Mouse (Mus musculus): ENCODE measurements around the gene Sbno2. TPM values are rescaled to one million over a fixed set of nuclear protein-coding genes. Genes with fewer than 3 reads are reported as not detected.
"Not testable (repeated sequence)": the region's sequence is repeated elsewhere in the genome, so short reads cannot be mapped to it uniquely, and the experiment has no call there.

The Sbno2 gene
- polyA plus RNA-seq, 1 experiment from 2014 or later: 13.2 TPM

GRCm38 (mm10) chr10:80056506-80056905 lies 48.9 kb downstream of the Sbno2 start:
- Histone ChIP-seq H3K4me3 (ENCODE audit: low read depth, low read length) (no peak overlapping the region), H3K36me3 (ENCODE audit: control insufficient read depth, insufficient read depth, low read length) (peaks cover 34% of the 10 kb centered on the region), H3K9me3 (ENCODE audit: control insufficient read depth, low read depth, low read length) (no peaks in the 10 kb centered on the region), H3K9ac (replicated peaks; ENCODE audit: low read depth, low read length) (no peak overlapping the region), H3K27ac (ENCODE audit: low read length) (no peak overlapping the region), H3K4me2 (replicated peaks; ENCODE audit: low read depth, low read length) (no peak overlapping the region), H3K4me1 (ENCODE audit: control insufficient read depth, insufficient read depth, low read length) (peaks cover 24% of the 10 kb centered on the region; the same call in 1 of the 2 replicates), H3K27me3 (ENCODE audit: control insufficient read depth, insufficient read depth, low read length) (no peaks in the 10 kb centered on the region)
- ATAC-seq (ENCODE audit: insufficient number of reproducible peaks, insufficient read depth, low FRiP score, low read depth): no peak
- WGBS: 92% methylated on average over 4 of the region's 4 CpGs

- Histone ChIP-seq H3K9me3 (ENCODE audit: control insufficient read depth, low read depth, low read length) (no peaks in the 10 kb centered on the region), H3K9ac (replicated peaks; ENCODE audit: low read depth, low read length) (no peak overlapping the region), H3K36me3 (ENCODE audit: control insufficient read depth, insufficient read depth, low read length) (peaks cover 31% of the 10 kb centered on the region), H3K4me3 (ENCODE audit: low read depth, low read length) (no peak overlapping the region), H3K27me3 (ENCODE audit: control insufficient read depth, insufficient read depth, low read length) (no peaks in the 10 kb centered on the region), H3K4me1 (ENCODE audit: control insufficient read depth, insufficient read depth, low read length) (peaks cover 25% of the 10 kb centered on the region; the same call in 1 of the 2 replicates), H3K4me2 (replicated peaks; ENCODE audit: low read depth, low read length) (no peak overlapping the region; the same call in 1 of the 2 replicates), H3K27ac (ENCODE audit: low read length) (no peak overlapping the region)
- 78% methylated on average over 9 of the region's 10 CpGs for WGBS
- ATAC-seq (ENCODE audit: insufficient number of reproducible peaks, insufficient read depth, low FRiP score, low read depth): no peak
Observed at GRCm38 (mm10) chr10:80055891-80056290, 49.5 kb downstream of the Sbno2 start.

GRCm38 (mm10) chr10:80055364-80055763 lies 50.0 kb downstream of the Sbno2 start:
- WGBS: 76% methylated on average over 5 of the region's 5 CpGs
- H3K4me2 ChIP-seq (replicated peaks; ENCODE audit: low read depth, low read length): peak overlapping the region; percentile 82
- H3K27ac ChIP-seq (ENCODE audit: low read length): no peak overlapping the region
- no peak for ATAC-seq (ENCODE audit: insufficient number of reproducible peaks, insufficient read depth, low FRiP score, low read depth)
- H3K9me3 ChIP-seq (ENCODE audit: control insufficient read depth, low read depth, low read length): no peaks in the 10 kb centered on the region
- peaks cover 25% of the 10 kb centered on the region; the same call in 1 of the 2 replicates for H3K4me1 ChIP-seq (ENCODE audit: control insufficient read depth, insufficient read depth, low read length)
- 0 out of 2 replicates have a peak overlapping the region, but pooled peaks have one; percentile 66 for H3K4me3 ChIP-seq (ENCODE audit: low read depth, low read length)
- H3K27me3 ChIP-seq (ENCODE audit: control insufficient read depth, insufficient read depth, low read length): no peaks in the 10 kb centered on the region
- peaks cover 31% of the 10 kb centered on the region for H3K36me3 ChIP-seq (ENCODE audit: control insufficient read depth, insufficient read depth, low read length)
- H3K9ac ChIP-seq (replicated peaks; ENCODE audit: low read depth, low read length): no peak overlapping the region

GRCm38 (mm10) chr10:80054911-80055310 lies 50.5 kb downstream of the Sbno2 start:
- H3K9ac ChIP-seq (replicated peaks; ENCODE audit: low read depth, low read length): peak overlapping the region; percentile 80; the same call in 1 of the 2 replicates
- peaks cover 25% of the 10 kb centered on the region; the same call in 1 of the 2 replicates for H3K4me1 ChIP-seq (ENCODE audit: control insufficient read depth, insufficient read depth, low read length)
- H3K27ac ChIP-seq (ENCODE audit: low read length); H3K9me3 ChIP-seq (ENCODE audit: control insufficient read depth, low read depth, low read length); H3K27me3 ChIP-seq (ENCODE audit: control insufficient read depth, insufficient read depth, low read length); ATAC-seq (ENCODE audit: insufficient number of reproducible peaks, insufficient read depth, low FRiP score, low read depth): not testable (repeated sequence)
- H3K4me3 ChIP-seq (ENCODE audit: low read depth, low read length): peak overlapping the region; percentile 66; the same call in 1 of the 2 replicates
- H3K4me2 ChIP-seq (replicated peaks; ENCODE audit: low read depth, low read length): peak overlapping the region; percentile 82
- WGBS: 33% methylated on average over 3 of the region's 3 CpGs
- H3K36me3 ChIP-seq (ENCODE audit: control insufficient read depth, insufficient read depth, low read length): peaks cover 31% of the 10 kb centered on the region

- Histone ChIP-seq H3K27me3 (ENCODE audit: control insufficient read depth, insufficient read depth, low read length) (no peaks in the 10 kb centered on the region), H3K4me3 (ENCODE audit: low read depth, low read length) (peak overlapping the region; percentile 66), H3K27ac (ENCODE audit: low read length) (peak overlapping the region; percentile 94), H3K4me1 (ENCODE audit: control insufficient read depth, insufficient read depth, low read length) (peaks cover 25% of the 10 kb centered on the region; the same call in 1 of the 2 replicates), H3K4me2 (replicated peaks; ENCODE audit: low read depth, low read length) (peak overlapping the region; percentile 82), H3K36me3 (ENCODE audit: control insufficient read depth, insufficient read depth, low read length) (peaks cover 24% of the 10 kb centered on the region), H3K9me3 (ENCODE audit: control insufficient read depth, low read depth, low read length) (no peaks in the 10 kb centered on the region), H3K9ac (replicated peaks; ENCODE audit: low read depth, low read length) (peak overlapping the region; percentile 80)
- WGBS: under 1% methylated on average over 77 of the region's 77 CpGs
- peak; percentile 11; the same call in 1 of the 2 replicates for ATAC-seq (ENCODE audit: insufficient number of reproducible peaks, insufficient read depth, low FRiP score, low read depth)
Observed at GRCm38 (mm10) chr10:80053831-80054815, 51.2 kb downstream of the Sbno2 start.

GRCm38 (mm10) chr10:80053259-80053780 lies 52.1 kb downstream of the Sbno2 start:
- under 1% methylated on average over 47 of the region's 47 CpGs for WGBS
- Histone ChIP-seq H3K4me3 (ENCODE audit: low read depth, low read length) (peak overlapping the region; percentile 66), H3K27ac (ENCODE audit: low read length) (peak overlapping the region; percentile 94), H3K4me1 (ENCODE audit: control insufficient read depth, insufficient read depth, low read length) (peaks cover 25% of the 10 kb centered on the region; the same call in 1 of the 2 replicates), H3K36me3 (ENCODE audit: control insufficient read depth, insufficient read depth, low read length) (peaks cover 20% of the 10 kb centered on the region), H3K9ac (replicated peaks; ENCODE audit: low read depth, low read length) (peak overlapping the region; percentile 80), H3K4me2 (replicated peaks; ENCODE audit: low read depth, low read length) (peak overlapping the region; percentile 82), H3K27me3 (ENCODE audit: control insufficient read depth, insufficient read depth, low read length) (no peaks in the 10 kb centered on the region), H3K9me3 (ENCODE audit: control insufficient read depth, low read depth, low read length) (no peaks in the 10 kb centered on the region)
- peak; percentile 96 for ATAC-seq (ENCODE audit: insufficient number of reproducible peaks, insufficient read depth, low FRiP score, low read depth)

GRCm38 (mm10) chr10:80052374-80052764 lies 53.0 kb downstream of the Sbno2 start:
- Histone ChIP-seq H3K9me3 (ENCODE audit: control insufficient read depth, low read depth, low read length) (no peaks in the 10 kb centered on the region), H3K9ac (replicated peaks; ENCODE audit: low read depth, low read length) (no peak overlapping the region), H3K4me2 (replicated peaks; ENCODE audit: low read depth, low read length) (no peak overlapping the region), H3K27me3 (ENCODE audit: control insufficient read depth, insufficient read depth, low read length) (no peaks in the 10 kb centered on the region), H3K4me3 (ENCODE audit: low read depth, low read length) (no peak overlapping the region), H3K4me1 (ENCODE audit: control insufficient read depth, insufficient read depth, low read length) (peaks cover 31% of the 10 kb centered on the region; the same call in 1 of the 2 replicates), H3K27ac (ENCODE audit: low read length) (peak overlapping the region; percentile 58; the same call in 1 of the 2 replicates), H3K36me3 (ENCODE audit: control insufficient read depth, insufficient read depth, low read length) (peaks cover 16% of the 10 kb centered on the region)
- no peak for ATAC-seq (ENCODE audit: insufficient number of reproducible peaks, insufficient read depth, low FRiP score, low read depth)
- WGBS: 87% methylated on average over 5 of the region's 5 CpGs

- Histone ChIP-seq H3K4me1 (ENCODE audit: control insufficient read depth, insufficient read depth, low read length) (peaks cover 31% of the 10 kb centered on the region; the same call in 1 of the 2 replicates), H3K4me2 (replicated peaks; ENCODE audit: low read depth, low read length) (no peak overlapping the region), H3K4me3 (ENCODE audit: low read depth, low read length) (no peak overlapping the region), H3K36me3 (ENCODE audit: control insufficient read depth, insufficient read depth, low read length) (peaks cover 10% of the 10 kb centered on the region), H3K27me3 (ENCODE audit: control insufficient read depth, insufficient read depth, low read length) (no peaks in the 10 kb centered on the region), H3K27ac (ENCODE audit: low read length) (peak overlapping the region; percentile 58; the same call in 1 of the 2 replicates), H3K9me3 (ENCODE audit: control insufficient read depth, low read depth, low read length) (no peaks in the 10 kb centered on the region), H3K9ac (replicated peaks; ENCODE audit: low read depth, low read length) (0 out of 2 replicates have a peak overlapping the region, but pooled peaks have one; percentile 6)
- 32% methylated on average over 14 of the region's 14 CpGs for WGBS
- no peak for ATAC-seq (ENCODE audit: insufficient number of reproducible peaks, insufficient read depth, low FRiP score, low read depth)
Observed at GRCm38 (mm10) chr10:80051618-80052373, 53.6 kb downstream of the Sbno2 start.
